Mouse (Mus musculus) brain, embryonic 18.5 days (tissue): ENCODE measurements around the gene Ndufs3.
"Not testable (repeated sequence)": the region's sequence is repeated elsewhere in the genome, so short reads cannot be mapped to it uniquely, and the experiment has no call there.

ENCODE experiments used
- DNase-seq: peaks from one replicate; pipeline ENCODE4 v3.0.0-alpha.2; 2012; ENCODE audit warnings: low read depth, low spot score

The Ndufs3 gene

DNA sequence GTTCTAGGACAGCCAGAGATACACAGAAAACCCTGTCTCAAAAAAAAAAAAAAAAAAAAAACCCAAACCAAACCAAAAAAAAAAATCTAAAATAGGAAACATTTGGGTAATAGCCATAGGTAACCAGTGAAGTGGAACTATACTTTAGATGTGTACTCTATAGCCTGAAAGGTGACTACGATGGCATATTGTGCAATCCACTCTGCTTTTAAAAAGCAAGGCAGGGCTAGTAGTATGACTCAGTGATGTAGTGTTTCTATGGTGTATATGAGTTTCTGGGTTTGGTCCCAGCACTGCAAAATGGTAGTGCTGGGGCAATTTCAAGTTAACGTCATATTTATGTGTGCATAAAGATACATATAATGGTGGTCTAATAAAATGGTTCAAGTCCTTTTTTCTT, 2.1 kb upstream of the Ndufs3 start:
- no peak for DNase-seq

DNA sequence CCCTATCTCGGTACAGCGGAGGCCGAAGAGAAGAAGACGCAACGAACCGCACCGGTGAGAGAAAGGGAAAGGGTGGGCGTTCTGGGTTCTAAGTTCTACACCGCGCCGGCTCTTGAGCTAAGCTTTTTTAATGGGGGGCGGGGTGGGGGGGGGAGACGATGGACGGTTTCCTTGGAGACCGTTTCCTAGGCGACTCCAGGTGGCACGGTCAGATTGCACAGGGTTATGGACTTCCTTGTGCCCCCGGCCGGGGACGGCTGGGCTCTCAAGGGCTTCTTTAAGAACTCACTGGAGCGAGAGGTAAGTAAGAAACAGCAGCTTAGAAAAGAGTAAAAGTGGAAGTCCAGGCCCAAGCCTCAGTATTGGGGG, 213 bp upstream of the Ndufs3 start:
- no peak for DNase-seq

DNA sequence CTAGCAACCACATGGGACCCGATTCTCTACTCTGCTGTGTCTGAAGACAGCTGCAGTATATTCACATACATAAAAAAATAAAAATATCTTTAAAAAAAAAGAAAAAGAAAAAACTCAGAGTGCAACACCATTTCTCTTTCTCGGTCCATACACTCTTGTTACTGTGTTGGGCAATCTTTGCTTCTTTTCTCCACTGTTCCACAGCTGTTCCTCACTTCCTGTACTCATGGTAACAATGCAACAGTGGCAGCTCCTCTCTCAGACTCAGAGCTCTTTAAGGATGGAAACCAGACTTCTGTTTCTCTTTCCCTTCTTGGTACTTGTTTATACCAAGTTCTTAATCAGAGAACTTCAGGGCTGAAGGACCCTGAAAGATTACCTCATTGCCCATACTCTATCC, 1.2 kb downstream of the Ndufs3 start:
- no peak for DNase-seq

- not testable (repeated sequence) for DNase-seq
These were observed 10.3 kb downstream of the Ndufs3 start for GRCm38 (mm10) chr2:90894299-90894677.

- no peak for DNase-seq
These were observed 10.8 kb downstream of the Ndufs3 start for GRCm38 (mm10) chr2:90893673-90894298.

DNA sequence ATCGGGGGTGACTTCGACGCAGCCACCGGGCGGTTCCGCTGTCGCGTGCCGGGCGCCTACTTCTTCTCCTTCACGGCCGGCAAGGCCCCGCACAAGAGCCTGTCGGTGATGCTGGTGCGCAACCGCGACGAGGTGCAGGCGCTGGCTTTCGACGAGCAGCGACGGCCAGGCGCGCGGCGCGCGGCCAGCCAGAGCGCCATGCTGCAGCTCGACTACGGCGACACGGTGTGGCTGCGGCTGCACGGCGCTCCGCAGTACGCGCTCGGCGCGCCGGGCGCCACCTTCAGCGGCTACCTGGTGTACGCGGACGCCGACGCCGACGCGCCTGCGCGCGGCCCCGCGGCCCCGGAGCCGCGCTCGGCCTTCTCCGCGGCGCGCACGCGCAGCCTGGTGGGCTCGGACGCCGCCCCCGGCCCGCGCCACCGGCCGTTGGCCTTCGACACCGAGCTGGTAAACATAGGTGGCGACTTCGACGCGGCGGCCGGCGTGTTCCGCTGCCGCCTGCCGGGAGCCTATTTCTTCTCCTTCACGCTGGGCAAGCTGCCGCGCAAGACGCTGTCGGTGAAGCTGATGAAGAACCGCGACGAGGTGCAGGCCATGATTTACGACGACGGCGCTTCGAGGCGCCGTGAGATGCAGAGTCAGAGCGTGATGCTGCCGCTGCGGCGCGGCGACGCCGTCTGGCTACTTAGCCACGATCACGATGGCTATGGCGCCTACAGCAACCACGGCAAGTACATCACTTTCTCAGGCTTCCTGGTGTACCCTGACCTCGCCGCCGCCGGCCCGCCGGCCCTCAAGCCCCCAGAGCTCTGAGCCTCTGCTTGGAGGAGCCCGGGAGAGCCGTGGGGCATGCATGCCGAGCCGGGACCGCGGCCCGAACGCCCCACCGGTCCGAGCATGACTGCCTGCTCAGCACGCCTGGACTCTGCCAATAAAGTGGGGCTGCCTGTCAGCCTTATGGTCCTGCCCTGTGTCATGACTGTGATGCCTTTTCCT, 14.8 kb downstream of the Ndufs3 start:
- no peak for DNase-seq

GRCm38 (mm10) chr2:90887627-90888026, 17.0 kb downstream of the Ndufs3 start:
- DNase-seq = no peak

- DNase-seq = no peak
These were observed 18.2 kb downstream of the Ndufs3 start for GRCm38 (mm10) chr2:90886436-90886835.

DNA sequence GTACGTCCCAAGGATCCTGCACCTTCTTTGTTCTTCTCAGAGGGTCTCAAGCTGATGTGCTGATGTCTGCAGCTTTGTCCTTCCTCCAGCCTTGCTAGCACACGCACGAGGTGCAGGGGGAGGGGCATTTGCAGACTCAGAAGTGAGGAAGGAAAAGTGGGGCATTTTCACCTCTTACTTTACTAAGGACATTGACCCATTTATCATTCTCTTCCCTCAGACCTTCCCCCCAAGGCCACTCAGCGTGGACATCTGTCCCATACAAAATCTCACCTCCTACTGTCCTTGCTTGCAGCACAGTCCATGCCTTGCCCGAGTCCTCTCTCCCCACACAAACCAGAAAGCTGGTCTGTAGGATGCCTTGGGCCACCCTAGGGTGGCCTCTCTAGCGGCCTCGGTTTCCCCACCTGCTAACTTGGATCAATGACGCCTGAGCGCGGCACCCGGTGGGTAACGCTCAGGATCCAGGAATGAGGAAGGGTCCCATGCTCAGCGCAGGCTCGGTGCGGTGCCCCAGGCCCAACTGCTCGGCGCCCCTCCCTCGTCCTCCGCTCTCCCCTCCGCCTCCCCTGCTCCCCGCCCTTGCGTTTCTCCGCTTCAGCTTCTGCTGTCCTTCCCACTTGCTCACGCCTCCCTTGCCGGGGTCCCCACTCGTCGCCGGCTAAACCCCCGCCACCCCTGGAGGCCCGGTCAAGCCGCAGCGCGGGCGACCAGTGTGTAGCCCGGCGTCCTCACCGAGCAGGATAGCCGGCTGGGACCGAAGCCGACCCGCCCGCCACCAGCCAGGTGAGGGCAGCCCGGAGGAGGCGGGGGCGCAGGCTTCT, 19.2 kb downstream of the Ndufs3 start, which contains the start of gene C1qtnf4:
Gene C1qtnf4, plus strand, starts transcription at position 643 of the 824 bp plus-strand sequence.
- DNase-seq = no peak

DNA sequence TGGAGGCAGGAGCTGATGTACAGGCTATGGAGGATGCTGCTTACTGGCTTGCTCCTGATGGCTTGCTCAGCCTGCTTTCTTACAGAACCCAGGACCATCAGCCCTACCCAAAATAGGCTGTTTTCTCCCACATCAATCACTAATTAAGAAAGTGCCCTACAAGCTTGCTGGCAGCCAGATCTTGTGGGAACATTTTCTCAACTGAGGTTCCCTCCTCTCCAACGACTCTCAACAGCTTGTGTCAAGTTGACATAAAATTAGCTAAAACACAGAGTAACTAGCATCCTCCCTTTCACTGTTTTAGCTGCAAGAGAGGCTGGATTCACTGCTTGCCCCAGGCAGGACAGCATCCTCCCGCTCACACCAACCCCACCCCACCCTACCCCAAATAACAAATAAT, 22.8 kb downstream of the Ndufs3 start:
- DNase-seq = no peak

DNA sequence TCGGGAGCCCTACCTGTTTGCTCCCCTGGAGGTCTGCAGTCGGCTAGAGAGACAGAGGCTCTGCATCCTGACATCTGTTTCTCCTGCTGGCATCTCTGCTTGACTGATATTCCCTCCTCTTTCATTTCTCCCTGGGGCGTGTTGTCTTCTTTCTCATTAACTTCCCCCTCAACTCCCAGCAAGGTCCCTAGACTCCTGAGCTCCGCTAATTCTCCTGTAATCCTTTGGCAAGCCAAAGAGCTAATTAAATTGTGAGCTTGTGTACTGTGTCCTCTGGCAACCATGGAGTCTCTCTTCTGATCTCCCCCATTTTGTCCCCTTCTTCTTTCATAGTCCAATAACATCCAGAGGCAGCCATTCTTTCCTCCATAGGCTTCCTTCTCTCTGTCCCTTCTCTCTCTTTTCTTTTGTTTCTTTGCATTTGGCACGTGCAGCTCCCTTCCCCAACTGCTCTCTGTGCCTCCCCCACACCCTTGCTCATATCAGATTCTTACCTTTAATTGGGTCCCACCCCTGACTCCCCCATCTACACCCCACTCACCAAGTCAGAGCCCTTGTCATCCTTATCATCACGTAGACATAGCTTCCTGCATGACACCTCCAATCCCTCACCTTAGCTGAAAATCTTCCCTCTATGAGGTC, 24.4 kb downstream of the Ndufs3 start:
- no peak for DNase-seq

DNA sequence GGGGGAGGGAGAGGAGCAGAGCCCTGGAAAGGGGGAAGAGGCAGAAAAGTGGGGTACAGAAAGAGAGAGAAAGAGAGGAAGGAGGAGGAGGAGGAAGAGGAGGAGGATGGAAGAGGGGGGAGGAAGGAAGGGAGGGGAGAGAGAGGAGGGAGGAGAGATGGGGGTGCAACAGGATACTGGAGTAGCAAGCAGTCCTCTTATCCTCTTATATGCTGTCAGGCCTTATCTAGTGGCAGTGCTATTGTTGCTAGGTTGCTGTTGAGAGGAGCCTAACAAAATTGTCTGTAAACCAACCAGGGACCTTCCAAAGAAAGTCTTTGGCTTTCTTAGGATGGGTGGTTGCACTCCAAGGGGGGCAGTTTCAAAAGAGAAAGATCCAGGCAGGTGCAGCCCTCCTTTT, 25.2 kb downstream of the Ndufs3 start:
- no peak for DNase-seq

DNA sequence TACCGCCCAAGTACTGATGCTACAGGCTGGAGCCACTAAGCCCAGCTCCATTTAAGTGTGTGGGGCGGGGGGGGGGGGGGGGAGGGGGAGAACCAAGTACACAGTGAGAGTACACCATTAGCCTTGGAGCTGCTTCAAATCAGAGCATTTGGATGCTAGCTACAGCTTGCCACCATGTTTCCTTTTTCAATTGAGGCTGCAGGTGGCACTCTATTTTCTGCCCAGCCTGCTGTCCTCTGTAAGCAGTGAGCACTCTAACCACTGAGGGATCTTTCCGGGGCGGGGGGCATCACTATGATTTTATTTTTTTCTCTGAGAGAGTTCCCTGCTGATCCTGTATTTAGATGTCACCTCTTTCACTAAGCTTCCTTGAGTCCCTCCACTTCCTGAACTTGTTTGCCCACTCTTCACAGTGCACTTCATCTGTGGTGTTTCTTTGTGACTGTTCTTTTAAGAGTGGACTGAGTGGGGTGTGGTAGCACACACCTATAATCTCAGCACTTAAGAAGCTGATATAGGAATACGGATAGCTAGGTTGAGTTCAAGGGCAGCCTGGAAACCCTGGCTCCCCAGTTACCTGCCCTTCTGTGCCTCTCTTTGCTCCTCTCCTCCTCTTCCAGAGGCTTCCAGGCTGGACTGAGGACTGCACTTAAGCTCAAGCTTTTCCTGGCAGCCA, 26.9 kb downstream of the Ndufs3 start:
- no peak for DNase-seq

- no peak for DNase-seq
These were observed 29.4 kb downstream of the Ndufs3 start for GRCm38 (mm10) chr2:90875239-90875638.

DNA sequence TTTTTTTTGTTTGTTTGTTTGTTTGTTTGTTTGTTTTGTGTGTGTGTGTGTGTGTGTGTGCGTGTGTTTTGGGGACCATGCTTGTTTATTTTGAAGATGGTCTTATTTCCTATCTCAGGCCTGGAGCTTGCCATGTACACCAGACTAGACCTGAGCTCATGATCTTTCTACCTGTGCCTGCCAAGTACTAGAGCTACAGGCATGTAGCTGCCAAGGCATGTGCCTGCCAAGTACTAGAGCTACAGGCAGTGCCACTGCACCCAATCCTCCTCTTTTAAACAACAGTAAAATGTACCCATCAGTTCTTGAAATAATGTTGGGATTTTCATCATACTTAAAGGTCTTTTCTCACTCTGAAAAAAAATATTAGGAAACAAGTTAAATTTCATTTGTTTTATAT, 30.6 kb downstream of the Ndufs3 start:
- DNase-seq = no peak

- DNase-seq = no peak
These were observed 33.3 kb downstream of the Ndufs3 start for GRCm38 (mm10) chr2:90871180-90871961.

- no peak for DNase-seq
These were observed 34.5 kb downstream of the Ndufs3 start for GRCm38 (mm10) chr2:90870136-90870601.

- DNase-seq = no peak
These were observed 38.1 kb downstream of the Ndufs3 start for GRCm38 (mm10) chr2:90866524-90866923.

DNA sequence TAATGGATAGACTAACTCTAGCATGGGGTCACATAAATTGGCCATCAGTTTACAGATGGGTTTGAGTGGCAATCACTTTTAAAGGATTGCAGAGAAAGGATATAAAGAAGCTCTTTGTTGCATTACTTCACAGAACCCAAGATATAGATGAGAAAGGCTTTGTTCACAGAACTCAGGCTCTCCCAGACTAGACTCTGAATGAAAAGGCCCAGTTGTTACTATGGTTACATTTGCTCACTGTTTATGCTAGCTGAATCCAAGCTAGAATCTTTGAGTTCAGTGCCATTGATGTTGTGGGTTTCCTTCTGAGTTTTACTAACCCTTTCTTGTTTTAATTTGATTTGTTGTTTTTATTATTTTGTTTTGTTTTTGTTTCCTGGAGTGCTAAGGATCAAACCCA, 40.4 kb downstream of the Ndufs3 start:
- DNase-seq = no peak

GRCm38 (mm10) chr2:90861486-90861885, 43.1 kb downstream of the Ndufs3 start:
- DNase-seq = no peak
